Mouse (Mus musculus) right cerebral cortex, postnatal 14 days (tissue): ENCODE measurements around the gene Kat5.

Experiments
- DNase-seq: peaks from one replicate; pipeline ENCODE4 v3.0.0; 2022

Gene Kat5

GRCm38 (mm10) chr19:5570353-5571246 is 39.4 kb downstream of the Kat5 start:
- no peak for DNase-seq

GRCm38 (mm10) chr19:5569521-5569920 is 40.5 kb downstream of the Kat5 start:
- DNase-seq = no peak

GRCm38 (mm10) chr19:5568470-5569140 is 41.4 kb downstream of the Kat5 start:
- DNase-seq = peak; percentile 81

- peak; percentile 85 for DNase-seq
Measured at GRCm38 (mm10) chr19:5567534-5568469, 42.2 kb downstream of the Kat5 start, which contains the start of gene Ap5b1. Gene Ap5b1, plus strand, starts transcription at chr19:5568025.

- DNase-seq = no peak
Measured at GRCm38 (mm10) chr19:5567180-5567533, 42.9 kb downstream of the Kat5 start.

GRCm38 (mm10) chr19:5566316-5566715 is 43.7 kb downstream of the Kat5 start:
- no peak for DNase-seq

- no peak for DNase-seq
Measured at GRCm38 (mm10) chr19:5562776-5563175, 47.3 kb downstream of the Kat5 start.

GRCm38 (mm10) chr19:5561886-5562285 is 48.2 kb downstream of the Kat5 start:
- DNase-seq = no peak

- DNase-seq = no peak
Measured at GRCm38 (mm10) chr19:5561252-5561790, 48.7 kb downstream of the Kat5 start.

GRCm38 (mm10) chr19:5560457-5561041 is 49.5 kb downstream of the Kat5 start, which contains the start of gene Ovol1:
Gene Ovol1, minus strand, starts transcription at chr19:5560646.
- no peak for DNase-seq

- DNase-seq = no peak
Measured at GRCm38 (mm10) chr19:5559631-5560456, 50.2 kb downstream of the Kat5 start.

GRCm38 (mm10) chr19:5559229-5559628 is 50.8 kb downstream of the Kat5 start:
- DNase-seq = no peak

GRCm38 (mm10) chr19:5558770-5559169 is 51.3 kb downstream of the Kat5 start:
- no peak for DNase-seq

- DNase-seq = no peak
Measured at GRCm38 (mm10) chr19:5558169-5558568, 51.9 kb downstream of the Kat5 start.

- peak; percentile 3 for DNase-seq
Measured at GRCm38 (mm10) chr19:5554212-5554611, 55.8 kb downstream of the Kat5 start.

GRCm38 (mm10) chr19:5553802-5554201 is 56.2 kb downstream of the Kat5 start:
- DNase-seq = peak; percentile 0
